Mouse (Mus musculus): ENCODE data around the gene Chmp1a.
A peak's percentile ranks its signal among the peaks of the same experiment; 100 is the strongest.
"Not testable (repeated sequence)": the region's sequence is repeated elsewhere in the genome, so short reads cannot be mapped to it uniquely, and the experiment has no call there.

Chmp1a gene

DNA sequence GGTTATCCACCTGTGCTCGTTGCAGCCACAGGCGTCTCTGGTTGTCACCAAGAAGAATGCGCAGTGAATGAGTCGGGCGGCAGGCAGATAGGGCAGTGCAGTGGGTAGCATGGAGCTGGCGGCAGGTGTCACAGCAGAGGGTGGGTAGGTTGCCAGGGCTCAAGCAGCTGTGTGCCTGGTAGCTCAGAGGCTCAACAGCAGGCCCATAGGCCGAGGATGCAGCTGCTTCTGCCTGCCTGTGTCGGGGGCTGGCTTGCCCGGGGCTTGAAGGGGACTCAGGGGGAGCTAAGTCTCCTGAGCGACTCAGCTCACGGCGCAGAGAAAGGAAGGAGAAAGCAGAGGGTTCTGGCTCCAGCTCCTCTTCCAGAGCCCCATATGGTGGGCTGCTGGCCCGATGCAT lies 20.7 kb upstream of the Chmp1a start:
- ATAC-seq (ENCODE audit: insufficient number of reproducible peaks, low FRiP score, low TSS enrichment), result no peak

DNA sequence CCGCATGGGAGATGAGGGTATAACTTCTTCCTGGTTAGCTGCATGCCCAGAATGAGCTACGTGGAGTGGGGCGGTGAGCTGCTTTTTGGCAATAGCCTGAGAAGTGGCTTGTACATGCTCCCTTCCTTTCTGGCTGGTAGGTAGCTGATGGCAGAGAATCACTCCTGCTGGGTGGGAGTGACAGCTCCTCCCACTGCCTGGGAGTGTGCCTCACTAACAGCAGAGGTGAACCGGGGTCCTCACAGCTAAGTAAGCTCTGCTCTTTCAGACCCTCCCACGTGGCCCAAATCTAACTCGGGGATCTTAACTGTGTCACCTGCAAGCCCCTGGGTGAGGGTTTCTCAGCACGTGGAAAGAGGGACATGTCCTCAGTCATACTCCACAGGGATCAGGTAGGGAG lies 20.0 kb upstream of the Chmp1a start:
- ATAC-seq (ENCODE audit: insufficient number of reproducible peaks, low FRiP score, low TSS enrichment), result no peak

DNA sequence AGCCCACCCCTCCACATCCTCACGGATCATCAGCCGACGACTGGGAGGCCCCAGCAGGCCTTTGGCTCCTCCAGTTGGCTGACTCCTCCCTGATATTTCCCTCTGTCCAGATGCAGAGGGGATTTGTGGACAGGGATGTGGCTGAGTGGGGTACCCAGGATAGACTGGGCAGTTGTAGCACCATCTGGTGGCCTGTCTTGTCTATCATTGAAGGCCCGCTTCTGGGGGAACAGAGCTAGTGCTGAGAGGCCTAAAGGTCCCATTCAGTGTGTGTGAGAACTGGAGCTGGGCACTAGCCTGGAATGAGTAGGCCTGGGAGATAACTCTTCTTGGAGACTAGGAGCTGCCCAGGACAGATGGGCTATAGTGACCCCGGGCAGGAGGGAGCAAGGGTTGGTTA lies 19.2 kb upstream of the Chmp1a start:
- no peak for ATAC-seq (ENCODE audit: insufficient number of reproducible peaks, low FRiP score, low TSS enrichment)

DNA sequence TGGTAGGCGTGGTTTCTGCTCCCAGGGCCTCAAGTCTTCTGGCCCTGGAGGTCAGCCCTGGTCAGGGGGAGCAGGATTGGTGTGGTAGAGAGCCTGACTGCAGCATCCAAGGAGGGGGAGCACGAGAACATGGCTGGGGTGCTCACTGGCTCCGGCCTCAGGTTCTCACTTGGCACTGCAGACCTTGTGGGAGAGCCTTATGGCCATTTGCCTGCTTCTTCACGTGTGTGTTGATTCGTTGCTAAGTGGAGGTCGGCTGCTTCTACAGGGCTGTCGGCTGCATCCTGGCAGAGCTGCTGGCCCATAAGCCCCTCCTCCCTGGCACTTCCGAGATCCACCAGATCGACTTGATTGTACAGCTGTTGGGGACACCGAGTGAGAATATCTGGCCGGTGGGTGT lies 17.8 kb upstream of the Chmp1a start:
- ATAC-seq (ENCODE audit: insufficient number of reproducible peaks, low FRiP score, low TSS enrichment), result not testable (repeated sequence)

DNA sequence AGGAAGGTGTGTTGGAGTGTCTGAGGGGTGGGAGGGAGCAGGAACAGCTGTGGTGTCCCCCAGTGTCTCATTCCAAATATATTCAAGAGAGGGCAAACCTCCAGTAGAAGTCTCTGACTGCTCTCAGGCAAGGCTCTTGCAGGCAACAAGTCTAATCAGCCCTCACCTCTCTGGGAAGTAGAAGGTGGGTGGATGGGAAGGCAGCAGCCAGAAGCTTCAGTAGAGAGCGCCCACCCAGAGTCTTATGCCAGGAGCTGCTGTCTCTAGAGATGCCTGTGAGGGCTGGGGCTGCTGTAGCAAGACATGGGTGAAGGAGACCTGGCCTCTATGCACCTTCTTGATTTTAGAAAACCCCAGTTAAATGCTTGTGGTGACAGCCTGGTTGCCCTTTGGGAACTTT lies 15.9 kb upstream of the Chmp1a start:
- ATAC-seq (ENCODE audit: insufficient number of reproducible peaks, low FRiP score, low TSS enrichment), result no peak

DNA sequence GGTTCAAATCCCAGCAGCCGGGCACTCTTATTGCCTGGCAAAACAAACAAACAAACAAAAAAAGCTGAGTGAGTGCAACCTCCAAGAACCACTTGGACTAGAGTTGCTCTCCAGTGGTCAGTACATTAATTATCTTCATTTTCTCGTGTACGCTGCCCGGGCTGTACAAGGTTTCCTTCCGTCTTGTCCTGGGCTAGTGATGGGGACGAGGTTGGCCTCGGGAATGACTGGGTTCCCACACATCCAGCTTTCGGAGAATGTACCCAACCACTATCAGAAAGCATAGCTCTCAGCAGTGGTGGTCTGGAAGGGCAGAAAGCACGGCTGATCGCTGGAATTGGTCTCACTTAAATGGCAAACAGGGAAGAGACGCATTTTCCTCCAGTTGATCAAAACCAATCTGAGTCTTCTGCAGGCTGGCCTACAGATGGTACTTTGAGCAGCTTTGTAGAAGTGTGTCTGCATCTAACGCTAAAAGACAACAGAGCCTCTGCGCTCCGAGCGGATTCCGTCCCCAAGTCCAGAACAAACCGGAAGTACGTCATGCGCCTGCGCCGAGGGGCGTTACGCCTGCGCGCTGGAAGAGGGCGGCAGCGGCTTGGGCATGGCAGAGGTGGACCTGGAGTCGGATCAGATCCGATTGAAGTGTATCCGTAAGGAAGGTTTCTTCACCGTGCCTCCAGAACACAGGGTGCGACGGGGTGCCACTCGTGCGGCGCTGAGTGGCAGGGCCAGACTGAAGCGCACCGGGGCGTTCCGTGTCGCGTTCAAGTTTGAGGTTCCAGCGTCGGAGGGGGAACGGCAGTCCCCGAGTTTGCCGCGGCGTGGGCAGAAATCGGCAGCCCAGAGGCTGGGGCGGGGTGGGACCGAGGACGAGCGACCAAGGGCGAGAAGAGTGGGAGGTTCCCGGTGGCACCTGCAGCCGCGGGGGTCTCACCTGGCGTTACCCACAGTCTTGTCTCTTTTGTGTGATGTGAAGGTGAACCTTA lies 12.0 kb upstream of the Chmp1a start, which contains the start of gene Cdk10:
TSS of gene Cdk10 (plus strand) at position 565 of the 989 bp plus-strand sequence.
- ATAC-seq (ENCODE audit: insufficient number of reproducible peaks, low FRiP score, low TSS enrichment), result peak; percentile 85; the same call in 1 of the 2 replicates

DNA sequence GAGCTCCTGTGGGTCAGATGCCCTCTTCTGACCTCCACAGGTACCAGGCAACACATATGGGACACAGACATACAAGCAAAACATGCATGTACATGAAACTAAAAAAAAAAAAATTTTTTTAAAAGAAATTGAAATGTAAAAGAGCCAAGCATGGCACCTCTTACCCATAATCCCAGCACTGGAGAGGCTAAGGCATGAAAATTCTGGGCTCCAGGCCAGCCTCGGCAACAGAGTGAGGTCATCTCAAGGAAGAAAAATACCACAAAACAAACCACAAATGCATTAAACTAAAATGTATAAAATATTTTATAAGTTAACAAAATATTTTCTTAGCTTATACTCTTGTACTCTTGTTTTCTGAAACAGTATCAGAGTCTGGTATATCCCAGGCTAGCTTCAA lies 8.4 kb upstream of the Chmp1a start:
- ATAC-seq (ENCODE audit: insufficient number of reproducible peaks, low FRiP score, low TSS enrichment), result no peak

DNA sequence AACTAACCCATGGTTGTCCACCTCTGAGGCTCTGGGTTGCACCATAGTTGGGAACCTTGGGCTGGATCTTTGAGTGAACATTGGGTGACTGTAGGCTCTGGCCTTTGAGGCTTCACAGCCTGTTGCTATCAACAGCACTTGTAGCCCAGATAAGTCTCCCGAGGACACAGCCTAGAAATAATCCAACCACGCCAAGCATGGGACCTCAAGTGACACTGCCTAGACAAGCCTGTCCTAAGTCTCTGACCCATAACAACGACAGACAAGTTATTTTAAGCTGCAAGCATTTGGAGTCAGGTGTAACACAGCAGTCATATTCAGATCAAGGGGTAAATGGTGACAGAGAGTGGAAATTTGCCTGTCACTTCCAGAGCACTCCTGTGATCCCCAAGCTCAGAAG lies 2.9 kb upstream of the Chmp1a start:
- no peak for ATAC-seq (ENCODE audit: insufficient number of reproducible peaks, low FRiP score, low TSS enrichment)

DNA sequence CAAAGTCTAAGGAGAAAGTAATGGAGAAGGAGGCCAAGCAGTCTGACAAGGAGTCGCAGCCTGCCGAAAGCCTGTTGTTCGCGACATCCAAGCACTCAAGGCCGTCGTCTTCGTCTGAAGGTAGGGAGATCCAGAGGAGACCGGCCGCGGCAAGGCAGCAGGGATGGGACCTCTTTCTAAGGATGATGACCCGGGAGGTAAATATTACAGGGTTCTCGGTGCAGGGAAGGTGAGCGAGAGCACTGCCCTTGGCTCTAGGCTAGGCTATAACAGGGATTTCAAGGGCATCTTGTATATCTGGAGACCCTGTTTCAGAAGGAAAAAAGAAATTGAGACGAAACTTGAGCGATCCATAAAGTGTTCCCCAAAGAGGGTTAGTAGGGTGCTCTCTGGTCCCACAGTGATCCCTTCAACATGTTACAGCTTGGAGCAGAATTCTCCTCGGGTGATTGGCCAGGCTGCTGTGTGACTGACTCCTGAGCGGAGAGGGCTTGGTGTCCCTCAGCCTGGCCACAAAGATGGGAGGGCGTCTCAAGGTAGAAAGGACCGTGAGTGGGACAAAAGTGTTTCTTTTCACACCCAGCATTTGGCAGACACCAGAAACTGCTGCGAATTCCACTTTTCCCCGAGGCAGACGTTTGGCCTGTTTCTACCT lies 682 bp upstream of the Chmp1a start:
- ATAC-seq (ENCODE audit: insufficient number of reproducible peaks, low FRiP score, low TSS enrichment), result peak; percentile 27; the same call in 1 of the 2 replicates

DNA sequence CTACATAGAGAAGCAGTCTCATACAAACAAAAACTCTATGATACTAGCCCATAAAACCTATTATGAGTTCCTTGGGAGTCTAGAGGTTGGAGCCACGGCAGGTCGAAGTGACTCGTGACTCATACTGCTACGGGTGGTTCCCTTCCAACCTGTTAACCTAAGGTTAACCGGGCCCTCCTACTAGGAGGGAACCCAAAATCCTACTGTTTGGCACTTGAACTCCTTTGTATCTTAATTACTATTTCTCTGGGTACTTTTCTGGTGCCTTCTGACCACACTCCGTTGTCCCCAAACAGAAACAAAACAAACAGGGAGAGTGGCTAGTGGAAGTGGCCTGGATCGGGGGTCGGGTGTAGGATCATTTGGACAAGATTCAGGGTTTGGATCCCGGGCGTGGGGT lies 687 bp downstream of the Chmp1a start:
- no peak for ATAC-seq (ENCODE audit: insufficient number of reproducible peaks, low FRiP score, low TSS enrichment)

DNA sequence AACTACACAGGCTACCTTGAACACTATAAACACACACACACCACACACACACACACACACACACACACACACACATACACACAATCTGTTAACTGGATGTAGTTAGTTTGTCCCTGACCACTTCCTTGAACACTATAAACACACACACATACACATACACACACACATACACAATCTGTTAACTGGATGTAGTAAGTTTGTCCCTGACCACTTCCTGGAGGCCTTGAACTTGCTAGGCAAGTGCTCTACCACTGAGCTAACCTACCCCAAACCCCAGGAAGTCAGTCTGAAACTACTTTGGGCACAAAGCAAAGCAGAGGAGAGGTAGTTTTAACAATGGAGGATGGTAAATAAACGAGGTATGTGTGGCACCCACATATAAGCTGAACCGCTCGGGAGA lies 9.0 kb downstream of the Chmp1a start:
- no peak for ATAC-seq (ENCODE audit: insufficient number of reproducible peaks, low FRiP score, low TSS enrichment)

DNA sequence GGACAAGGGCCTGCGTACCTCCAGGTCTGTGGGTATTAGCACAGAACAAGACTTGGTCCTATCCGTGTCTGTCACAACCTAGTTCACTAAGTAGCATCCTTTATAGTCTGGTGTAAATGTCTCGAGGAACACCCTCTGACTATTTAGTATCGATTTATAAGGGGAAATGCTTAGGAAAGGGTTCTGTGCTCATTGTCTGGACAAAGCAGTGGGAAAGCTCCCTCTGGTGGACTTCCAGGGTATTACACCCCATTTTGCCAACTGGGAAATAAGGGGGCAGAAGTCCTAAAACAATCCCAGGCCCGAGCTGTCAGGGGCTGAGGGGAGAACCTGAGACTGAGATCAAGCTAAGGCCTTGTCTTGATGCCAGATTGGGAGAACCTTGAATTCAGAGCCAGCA lies 10.3 kb downstream of the Chmp1a start:
- 0 out of 2 replicates have a peak, but pooled peaks have one; percentile 15 for ATAC-seq (ENCODE audit: insufficient number of reproducible peaks, low FRiP score, low TSS enrichment)

DNA sequence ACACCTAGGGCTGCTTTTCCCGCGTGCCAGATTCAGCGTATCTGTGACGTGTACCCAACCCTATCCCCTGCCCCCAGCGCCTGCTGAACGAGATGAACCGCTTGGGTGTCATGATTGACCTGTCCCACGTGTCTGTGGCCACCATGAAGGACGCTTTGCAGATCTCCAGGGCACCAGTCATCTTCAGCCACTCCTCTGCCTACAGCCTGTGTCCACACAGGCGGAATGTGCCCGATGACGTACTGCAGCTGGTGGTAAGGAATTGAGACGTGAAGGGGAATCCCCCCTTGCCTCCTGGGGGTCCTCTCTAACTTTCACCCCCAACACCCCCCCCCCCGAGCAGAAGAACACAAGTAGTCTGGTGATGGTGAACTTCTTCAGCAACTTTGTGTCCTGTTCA lies 12.7 kb downstream of the Chmp1a start:
- no peak for ATAC-seq (ENCODE audit: insufficient number of reproducible peaks, low FRiP score, low TSS enrichment)

DNA sequence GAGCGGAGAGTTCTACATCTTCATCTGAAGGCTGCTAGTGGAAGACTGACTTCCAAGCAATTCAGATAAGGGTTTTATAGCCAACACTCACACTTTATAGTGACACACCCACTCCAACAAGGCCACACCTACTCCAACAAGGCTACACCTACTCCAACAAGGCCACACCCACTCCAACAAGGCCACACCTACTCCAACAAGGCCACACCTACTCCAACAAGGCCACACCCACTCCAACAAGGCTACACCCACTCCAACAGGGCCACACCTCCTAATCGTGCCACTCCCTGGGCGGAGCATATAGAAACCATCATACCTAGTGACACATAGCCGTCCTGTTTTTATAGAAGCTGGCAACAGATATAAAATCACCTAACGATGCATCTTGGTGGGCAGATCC lies 15.5 kb downstream of the Chmp1a start:
- ATAC-seq (ENCODE audit: insufficient number of reproducible peaks, low FRiP score, low TSS enrichment), result not testable (repeated sequence)

DNA sequence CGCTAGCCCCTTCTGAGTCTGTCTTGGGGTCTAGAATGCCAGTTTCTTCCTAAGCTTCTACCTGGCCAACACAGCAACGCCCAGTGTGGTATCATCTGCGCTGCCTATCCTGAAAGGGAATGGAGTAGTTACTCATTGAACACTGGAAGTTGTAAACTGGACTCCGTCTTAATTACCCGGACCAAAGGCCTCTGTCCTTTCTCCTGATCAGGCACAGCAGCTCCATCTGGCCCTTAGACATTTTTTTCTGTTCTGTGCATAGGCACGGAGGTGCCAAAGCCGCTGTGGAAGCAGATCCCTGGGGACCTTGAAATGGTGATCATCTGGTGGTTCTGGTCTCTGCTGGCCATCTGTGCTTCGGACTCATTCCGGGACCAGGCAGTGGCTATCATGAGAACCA lies 18.8 kb downstream of the Chmp1a start:
- no peak for ATAC-seq (ENCODE audit: insufficient number of reproducible peaks, low FRiP score, low TSS enrichment)

DNA sequence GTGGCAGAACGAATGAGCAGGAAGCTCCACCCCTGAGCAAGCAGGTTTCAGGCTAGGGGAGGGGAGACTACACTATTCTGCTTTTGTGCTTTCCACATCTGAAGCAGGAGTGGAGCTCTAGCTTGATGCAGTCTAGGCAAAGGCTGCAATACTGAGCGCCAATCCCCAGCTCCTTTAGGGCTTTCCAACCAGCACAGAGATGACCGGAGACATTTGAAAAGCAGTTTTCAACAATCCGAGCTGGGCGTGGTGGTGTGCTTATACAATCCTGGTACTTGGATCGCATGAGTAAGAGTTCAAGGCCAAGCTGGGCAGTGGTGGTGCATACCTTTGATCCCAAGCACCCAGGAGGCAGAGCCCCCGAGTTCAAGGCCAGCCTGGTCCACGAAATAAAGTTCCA lies 20.7 kb downstream of the Chmp1a start:
- ATAC-seq (ENCODE audit: insufficient number of reproducible peaks, low FRiP score, low TSS enrichment), result no peak

DNA sequence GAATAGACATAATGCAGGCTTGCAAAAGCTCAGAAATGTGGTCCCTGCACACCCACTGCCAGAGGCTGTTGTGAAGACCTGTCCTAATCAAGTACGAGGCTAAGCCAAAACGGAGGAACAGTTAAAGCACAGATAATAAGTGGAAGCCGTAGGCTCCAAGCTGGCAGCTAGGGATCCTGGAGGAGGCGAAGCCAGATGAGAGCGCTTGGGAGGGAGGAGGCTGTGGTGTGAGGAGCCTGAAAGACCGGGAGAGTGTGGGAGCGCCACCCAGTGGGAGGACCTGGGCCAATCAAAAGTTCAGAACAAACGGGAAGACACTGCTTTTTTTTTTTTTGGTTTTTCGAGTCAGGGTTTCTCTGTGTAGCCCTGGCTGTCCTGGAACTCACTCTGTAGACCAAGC lies 21.9 kb downstream of the Chmp1a start:
- 0 out of 2 replicates have a peak, but pooled peaks have one; percentile 49 for ATAC-seq (ENCODE audit: insufficient number of reproducible peaks, low FRiP score, low TSS enrichment)

DNA sequence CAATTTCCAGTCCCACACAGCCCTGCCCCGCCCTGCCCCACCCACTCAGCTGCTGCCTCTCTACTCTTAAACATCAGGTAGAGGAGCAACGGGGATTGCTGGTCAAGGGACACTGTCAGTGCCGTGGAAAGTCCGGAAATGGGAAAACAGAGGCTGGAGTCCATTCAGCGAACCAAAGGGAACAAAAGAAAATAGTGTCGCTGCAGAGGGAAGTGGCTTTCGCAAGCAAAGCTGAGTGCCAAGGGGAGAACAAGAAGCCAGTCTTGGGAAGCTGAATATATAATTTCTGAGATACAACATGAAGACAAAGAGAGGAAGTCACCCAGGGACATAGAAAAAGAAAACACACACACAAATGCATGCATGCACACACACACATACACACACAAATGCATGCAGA lies 23.7 kb downstream of the Chmp1a start:
- no peak for ATAC-seq (ENCODE audit: insufficient number of reproducible peaks, low FRiP score, low TSS enrichment)

DNA sequence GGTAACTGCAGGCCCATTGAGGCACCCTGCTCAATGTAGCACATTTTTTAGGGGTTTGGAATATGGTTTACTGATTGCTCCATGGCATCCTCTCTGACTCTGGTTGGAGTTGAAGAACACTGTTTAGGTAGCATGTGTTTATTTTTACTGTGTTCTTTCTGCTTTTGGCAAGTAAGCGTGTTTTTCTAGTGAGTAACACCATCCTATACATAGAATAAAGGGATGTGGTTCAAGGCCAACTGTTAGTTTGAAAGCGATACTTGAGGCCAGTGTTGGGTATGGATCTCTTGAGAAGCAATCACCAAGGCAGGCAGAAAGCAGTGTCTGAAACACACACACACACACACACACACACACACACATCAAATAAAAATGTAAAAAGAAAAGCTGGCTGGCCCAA lies 24.6 kb downstream of the Chmp1a start:
- no peak for ATAC-seq (ENCODE audit: insufficient number of reproducible peaks, low FRiP score, low TSS enrichment)

DNA sequence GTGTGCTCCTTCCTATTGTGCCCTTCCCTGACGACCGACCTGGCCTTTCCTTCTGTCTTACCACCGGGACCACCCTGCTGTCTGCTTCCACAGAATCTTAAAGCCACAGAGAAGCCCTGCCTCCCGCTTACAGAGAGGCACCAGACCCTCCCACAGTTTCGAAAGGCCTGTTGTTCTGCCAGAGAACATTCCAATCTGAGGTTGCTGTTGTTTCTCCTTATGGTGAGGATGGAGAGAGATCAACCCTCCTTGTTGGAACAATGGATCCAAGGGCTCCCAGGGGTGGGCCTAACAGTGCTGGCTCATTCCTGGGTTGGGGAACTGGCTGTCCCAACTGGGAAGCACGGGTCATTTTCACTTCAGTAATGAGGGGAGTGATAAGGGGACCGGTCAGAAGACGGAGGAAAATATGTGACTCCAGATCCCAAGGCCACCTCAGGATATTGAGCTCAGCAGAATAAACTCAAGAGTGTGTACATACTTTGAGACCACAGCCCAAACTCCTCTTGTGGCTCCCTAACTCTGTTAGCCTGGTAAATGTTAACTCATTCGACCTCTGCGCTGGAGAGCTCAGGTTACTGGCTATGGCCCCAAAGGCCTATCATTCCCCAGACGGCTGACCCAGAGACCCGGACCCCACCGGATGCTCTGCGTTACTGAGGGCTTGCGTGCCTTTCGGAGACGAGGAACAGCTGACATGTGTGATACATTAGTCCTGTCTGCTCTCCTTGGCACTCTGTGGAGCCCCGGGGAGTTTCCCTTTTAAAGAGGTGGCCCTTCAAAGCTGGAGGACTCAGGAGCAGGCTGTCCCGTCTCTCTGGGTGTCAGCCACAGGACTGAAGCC lies 26.8 kb downstream of the Chmp1a start, which contains the start of gene Dpep1:
TSS of gene Dpep1 (plus strand) at position 677 of the 844 bp plus-strand sequence.
- ATAC-seq (ENCODE audit: insufficient number of reproducible peaks, low FRiP score, low TSS enrichment), result no peak

Measured in cerebellum, adult (tissue).